Mouse (Mus musculus) intestine, embryonic 16.5 days (tissue): ENCODE measurements around the gene Dlgap3. TPM values are rescaled to one million over a fixed set of nuclear protein-coding genes. Genes with fewer than 3 reads are reported as not detected.

ENCODE experiments used
- ATAC-seq: fragments of 200-750 bp; cut with Nextera tagmentation; 2 replicates; pipeline ENCODE4 v1.8.0; 2017; ENCODE audit warnings: moderate TSS enrichment, moderate library complexity
- H3K27ac ChIP-seq: fragments of 300-500 bp; sonication (generic); 2 replicates; pipeline ENCODE4 v1.5.1; 2014; ENCODE audit warnings: mild to moderate bottlenecking, low read length
- H3K27me3 ChIP-seq: fragments of 300-500 bp; sonication (generic); replicated peaks from 2 replicates; pipeline ENCODE4 v1.6.1; 2014; ENCODE audit warnings: low read length, control low read depth, mixed read lengths; ENCODE audit not compliant: control insufficient read depth, insufficient read depth
- H3K36me3 ChIP-seq: fragments of 300-500 bp; sonication (generic); 2 replicates; pipeline ENCODE4 v1.6.1; 2014; ENCODE audit warnings: low read length, control low read depth; ENCODE audit not compliant: control insufficient read depth, insufficient read depth
- H3K4me1 ChIP-seq: fragments of 300-500 bp; sonication (generic); 2 replicates; pipeline ENCODE4 v1.6.1; 2014; ENCODE audit warnings: low read length, control low read depth, mixed read lengths; ENCODE audit not compliant: control insufficient read depth, insufficient read depth
- H3K4me2 ChIP-seq: fragments of 300-500 bp; sonication (generic); 2 replicates; pipeline ENCODE4 v1.6.1; 2014; ENCODE audit warnings: low read depth, low read length, control low read depth
- H3K4me3 ChIP-seq: fragments of 300-500 bp; sonication (generic); 2 replicates; pipeline ENCODE4 v1.5.1; 2014; ENCODE audit warnings: mild to moderate bottlenecking, low read length
- H3K9ac ChIP-seq: fragments of 300-500 bp; sonication (generic); 2 replicates; pipeline ENCODE4 v1.6.1; 2014; ENCODE audit warnings: low read depth, low read length
- H3K9me3 ChIP-seq: fragments of 300-500 bp; sonication (generic); 2 replicates; pipeline ENCODE4 v1.6.1; 2016; ENCODE audit warnings: low read length, control low read depth; ENCODE audit not compliant: control insufficient read depth
- WGBS: fragments of 180-500 bp; shearing (Covaris S2); extraction: QIAGEN DNeasy Blood & Tissue Kit; methylation state at CpG from one replicate; pipeline ENCODE4 v1.1.7; 2014; 5-methylcytosine and 5-hydroxymethylcytosine counted together
- polyA plus RNA-seq: library from polyadenylated mRNA; unstranded; fragments of >200 nt; fragmentation: Nextera tagmentation; extraction: Ambion mirVana; gene quantifications from 2 replicates; pipeline ENCODE4 v1.2.1, GENCODE M21; 2015

Gene Dlgap3
- polyA plus RNA-seq, 1 experiment from 2014 or later = 0.50 TPM

DNA sequence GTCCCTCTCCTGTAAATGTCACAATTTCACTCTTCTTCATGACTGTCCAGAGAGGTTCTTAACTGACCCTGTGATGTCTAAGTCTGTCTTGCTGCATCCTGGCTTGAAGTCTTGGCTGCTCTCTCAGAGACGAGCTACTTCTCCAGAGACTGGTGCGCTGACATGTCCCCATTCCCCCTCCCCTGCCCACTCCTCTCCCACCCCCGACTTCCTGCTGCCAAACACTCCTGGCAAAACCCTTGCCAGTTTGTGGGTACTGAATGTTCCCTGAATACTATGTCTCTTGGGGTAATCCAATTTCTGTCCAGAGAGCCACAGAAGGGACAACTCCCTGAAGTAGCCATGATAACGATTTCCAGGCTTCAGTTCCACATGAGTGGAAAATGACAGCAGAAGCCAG, 57.1 kb downstream of the Dlgap3 start:
- Histone ChIP-seq H3K9me3 (no peaks in the 10 kb centered on the region), H3K27ac (no peak overlapping the region), H3K9ac (no peak overlapping the region), H3K27me3 (peaks cover 11% of the 10 kb centered on the region; the same call in 1 of the 2 replicates), H3K4me3 (no peak overlapping the region), H3K4me2 (no peak overlapping the region), H3K36me3 (no peaks in the 10 kb centered on the region), H3K4me1 (no peaks in the 10 kb centered on the region)
- no peak for ATAC-seq
- 59% methylated on average over 4 of the region's 4 CpGs for WGBS

DNA sequence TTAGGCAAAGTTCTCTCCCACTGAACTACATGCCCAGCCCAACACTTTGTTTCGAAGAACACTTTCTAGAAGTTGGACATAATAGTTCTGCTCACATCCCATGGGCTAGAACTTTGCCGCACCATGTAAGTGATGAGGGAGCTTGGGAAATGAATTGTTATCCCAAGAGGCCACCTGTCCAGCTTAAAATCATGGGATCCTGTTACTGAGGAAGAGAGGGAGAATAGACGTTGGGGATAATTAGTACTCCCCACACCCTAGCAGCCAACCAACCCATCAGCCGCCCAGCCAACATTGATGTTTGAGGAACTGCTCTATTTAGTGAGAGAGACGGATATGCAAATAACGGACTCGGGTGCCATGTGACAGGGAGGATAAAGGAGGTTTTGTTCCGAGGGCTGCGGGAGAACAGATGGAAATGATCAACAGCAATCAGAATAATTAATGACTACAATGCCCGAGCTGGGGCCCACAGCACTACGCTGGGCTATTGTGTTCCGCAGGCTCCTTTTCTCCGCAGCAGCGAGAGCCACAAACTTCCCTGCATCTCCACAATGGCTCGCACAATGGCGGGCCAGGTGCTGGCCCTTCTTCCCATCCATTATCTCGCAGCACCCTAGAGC, 58.2 kb downstream of the Dlgap3 start:
- no peaks in the 10 kb centered on the region for H3K9me3 ChIP-seq
- no peaks in the 10 kb centered on the region for H3K4me1 ChIP-seq
- no peak for ATAC-seq
- no peaks in the 10 kb centered on the region for H3K36me3 ChIP-seq
- no peak overlapping the region for H3K4me3 ChIP-seq
- H3K4me2 ChIP-seq = no peak overlapping the region
- H3K27ac ChIP-seq = no peak overlapping the region
- H3K9ac ChIP-seq = no peak overlapping the region
- peaks cover 11% of the 10 kb centered on the region; the same call in 1 of the 2 replicates for H3K27me3 ChIP-seq
- WGBS = 26% methylated on average over 17 of the region's 17 CpGs

DNA sequence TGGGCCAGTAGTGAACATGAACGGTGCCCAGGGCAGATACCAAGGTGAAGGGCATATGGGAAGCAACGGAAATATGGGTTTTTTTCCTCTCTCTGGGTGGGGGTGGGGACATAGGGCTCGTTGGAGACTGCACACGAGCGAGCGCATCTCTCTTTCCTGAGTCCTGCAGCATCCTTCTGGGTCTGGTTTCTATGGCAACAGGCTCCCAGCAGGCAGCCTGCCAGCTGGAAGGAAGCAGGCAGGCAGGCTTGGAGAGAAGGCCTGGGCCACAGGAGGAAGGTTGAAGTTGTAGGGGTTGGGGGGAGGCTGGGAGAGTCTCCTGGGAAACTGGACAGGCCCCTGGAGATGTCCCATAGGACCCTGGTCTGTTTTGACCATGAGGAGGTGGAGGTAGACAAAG, 63.0 kb downstream of the Dlgap3 start:
- H3K4me3 ChIP-seq = no peak overlapping the region
- no peak for ATAC-seq
- H3K27ac ChIP-seq = no peak overlapping the region
- H3K9ac ChIP-seq = no peak overlapping the region
- no peak overlapping the region for H3K4me2 ChIP-seq
- WGBS = 40% methylated on average over 6 of the region's 6 CpGs
- H3K27me3 ChIP-seq = peaks cover 10% of the 10 kb centered on the region
- H3K4me1 ChIP-seq = peaks cover 7% of the 10 kb centered on the region
- H3K9me3 ChIP-seq = no peaks in the 10 kb centered on the region
- no peaks in the 10 kb centered on the region for H3K36me3 ChIP-seq

DNA sequence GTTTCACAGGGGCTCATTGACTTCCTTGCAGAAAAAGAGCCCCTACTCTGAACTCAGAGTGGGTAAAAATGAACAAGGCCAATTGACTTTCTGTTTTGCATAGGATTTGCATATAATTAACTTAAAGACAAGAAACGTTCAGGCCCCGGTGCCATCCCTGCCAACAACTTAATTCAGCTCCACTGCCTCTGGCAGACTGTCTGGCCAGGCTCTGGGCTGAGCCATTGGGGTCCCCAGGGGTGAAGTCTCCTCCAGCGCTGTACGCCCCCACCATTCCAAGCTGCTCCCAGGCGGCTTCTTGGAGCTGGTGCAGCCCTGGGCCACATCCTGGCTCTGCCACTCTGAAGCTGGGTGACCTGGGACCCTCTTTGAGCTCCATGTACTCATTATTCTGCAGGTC, 63.5 kb downstream of the Dlgap3 start:
- no peak for ATAC-seq
- H3K36me3 ChIP-seq = no peaks in the 10 kb centered on the region
- H3K4me1 ChIP-seq = peaks cover 7% of the 10 kb centered on the region
- no peak overlapping the region for H3K27ac ChIP-seq
- peaks cover 13% of the 10 kb centered on the region for H3K27me3 ChIP-seq
- H3K4me2 ChIP-seq = no peak overlapping the region
- H3K9me3 ChIP-seq = no peaks in the 10 kb centered on the region
- 62% methylated on average over 5 of the region's 5 CpGs for WGBS
- no peak overlapping the region for H3K9ac ChIP-seq
- no peak overlapping the region for H3K4me3 ChIP-seq

DNA sequence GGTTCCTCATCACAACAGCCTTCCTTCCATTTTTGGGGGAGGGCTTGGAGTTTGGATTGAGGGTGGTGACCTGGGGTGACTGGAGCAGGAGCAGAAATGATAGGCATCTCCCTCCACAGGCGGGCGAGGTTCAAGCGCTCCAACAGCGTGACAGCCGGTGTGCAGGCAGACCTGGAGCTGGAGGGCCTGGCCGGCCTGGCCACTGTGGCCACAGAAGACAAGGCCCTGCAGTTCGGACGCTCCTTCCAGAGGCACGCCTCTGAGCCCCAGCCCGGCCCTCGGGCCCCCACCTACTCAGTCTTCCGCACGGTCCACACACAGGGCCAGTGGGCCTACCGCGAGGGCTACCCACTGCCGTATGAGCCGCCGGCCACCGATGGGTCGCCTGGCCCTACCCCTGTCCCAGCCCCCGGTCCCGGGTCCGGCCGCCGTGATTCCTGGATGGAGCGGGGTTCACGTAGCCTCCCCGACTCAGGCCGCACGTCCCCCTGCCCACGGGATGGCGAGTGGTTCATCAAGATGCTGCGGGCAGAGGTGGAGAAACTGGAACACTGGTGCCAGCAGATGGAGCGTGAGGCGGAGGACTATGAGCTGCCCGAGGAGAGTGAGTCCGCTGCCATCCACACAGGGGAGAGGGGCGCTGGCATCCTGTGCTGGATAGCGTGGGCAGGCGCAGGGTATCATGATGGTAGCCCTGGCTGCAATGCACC, 64.6 kb downstream of the Dlgap3 start:
- Histone ChIP-seq H3K4me2 (no peak overlapping the region), H3K27me3 (peaks cover 14% of the 10 kb centered on the region), H3K9ac (no peak overlapping the region), H3K9me3 (no peaks in the 10 kb centered on the region), H3K27ac (no peak overlapping the region), H3K36me3 (no peaks in the 10 kb centered on the region), H3K4me1 (peaks cover 7% of the 10 kb centered on the region), H3K4me3 (no peak overlapping the region)
- ATAC-seq = no peak
- whole genome bisulfite sequencing = 85% methylated on average over 40 of the region's 40 CpGs

DNA sequence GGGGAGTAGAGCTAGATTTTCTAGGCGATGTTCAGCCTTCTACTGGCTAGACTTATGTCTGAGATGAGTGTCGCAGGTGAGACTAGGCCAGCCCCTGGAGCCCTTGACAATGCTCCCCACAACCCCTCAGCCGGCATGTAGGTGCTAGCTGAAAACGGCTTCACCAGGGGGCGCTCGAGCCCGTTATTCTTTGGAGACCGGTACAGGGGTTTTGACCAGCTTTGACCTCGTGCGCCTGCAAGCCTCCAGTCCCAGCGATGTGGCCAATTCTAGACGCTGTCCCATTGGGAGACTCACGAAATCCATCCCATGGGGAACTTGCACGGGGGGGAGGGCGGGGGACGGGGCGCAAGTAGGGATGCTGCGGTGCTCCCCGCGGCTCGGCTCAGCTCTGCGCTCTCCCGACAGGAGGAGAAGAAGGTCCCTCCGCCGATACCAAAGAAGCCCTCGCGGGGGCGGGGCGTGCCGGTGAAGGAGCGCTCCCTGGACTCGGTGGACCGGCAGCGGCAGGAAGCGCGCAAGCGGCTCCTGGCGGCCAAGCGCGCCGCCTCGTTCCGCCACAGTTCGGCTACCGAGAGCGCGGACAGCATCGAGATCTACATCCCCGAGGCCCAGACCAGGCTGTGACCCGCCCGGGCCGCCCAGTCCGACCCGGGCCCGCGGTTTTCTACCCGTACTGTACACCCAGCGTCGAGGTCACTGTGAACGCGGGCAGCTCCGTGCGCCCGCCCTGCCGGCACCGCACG, 66.9 kb downstream of the Dlgap3 start:
- peak overlapping the region; percentile 100 for H3K4me2 ChIP-seq
- peak overlapping the region; percentile 62 for H3K4me3 ChIP-seq
- H3K27me3 ChIP-seq = peaks cover 14% of the 10 kb centered on the region
- H3K36me3 ChIP-seq = no peaks in the 10 kb centered on the region
- ATAC-seq = peak; percentile 87
- H3K27ac ChIP-seq = no peak overlapping the region; the same call in 1 of the 2 replicates
- peak overlapping the region; percentile 71 for H3K9ac ChIP-seq
- WGBS = under 1% methylated on average over 65 of the region's 67 CpGs
- peaks cover 7% of the 10 kb centered on the region for H3K4me1 ChIP-seq
- no peaks in the 10 kb centered on the region for H3K9me3 ChIP-seq

DNA sequence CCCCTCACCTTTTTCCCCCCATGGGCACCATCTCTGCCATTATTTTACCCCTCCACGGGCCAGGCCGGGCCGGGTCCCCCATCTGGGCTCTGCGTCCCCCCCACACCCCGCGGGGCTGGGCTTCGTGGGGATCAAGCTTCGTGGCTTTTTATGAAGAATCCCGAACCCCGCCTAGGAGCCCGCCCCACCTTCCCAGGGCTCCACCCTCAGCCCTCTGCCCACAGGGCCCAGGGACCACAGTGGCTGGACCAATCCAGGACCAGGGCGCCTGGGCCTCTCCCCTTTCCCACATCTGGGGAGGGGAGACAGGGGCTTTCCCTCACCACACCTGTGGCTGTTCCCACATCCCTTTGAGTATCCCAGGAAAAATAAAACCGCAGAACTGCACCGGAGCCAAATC, 67.6 kb downstream of the Dlgap3 start:
- WGBS = 2% methylated on average over 14 of the region's 14 CpGs
- H3K4me3 ChIP-seq = peak overlapping the region; percentile 62
- peak overlapping the region; percentile 100 for H3K4me2 ChIP-seq
- H3K9ac ChIP-seq = peak overlapping the region; percentile 71
- ATAC-seq = peak; percentile 46
- H3K27me3 ChIP-seq = peaks cover 14% of the 10 kb centered on the region
- H3K27ac ChIP-seq = no peak overlapping the region
- no peaks in the 10 kb centered on the region for H3K9me3 ChIP-seq
- H3K4me1 ChIP-seq = peaks cover 7% of the 10 kb centered on the region
- H3K36me3 ChIP-seq = no peaks in the 10 kb centered on the region

DNA sequence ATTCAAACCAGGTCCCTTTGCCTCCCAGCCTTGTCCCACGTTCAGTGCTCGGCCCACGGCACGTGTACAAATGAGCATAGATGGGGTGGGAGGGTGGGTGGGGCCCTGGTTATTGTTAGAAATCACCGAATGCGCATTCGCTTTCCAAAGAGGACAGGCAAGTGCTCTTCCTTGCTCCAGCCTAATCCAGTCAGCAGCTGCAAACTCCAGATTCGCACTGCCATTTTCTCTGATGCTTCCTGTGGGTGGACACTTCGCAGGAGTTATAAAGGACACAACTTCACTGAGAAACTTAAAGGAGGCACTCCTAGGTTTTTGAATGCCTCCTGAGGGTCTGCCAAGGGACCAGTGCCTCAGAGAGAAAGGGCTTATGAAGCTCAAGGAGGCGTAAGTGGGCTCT, 68.3 kb downstream of the Dlgap3 start:
- Histone ChIP-seq H3K4me3 (no peak overlapping the region), H3K9me3 (no peaks in the 10 kb centered on the region), H3K9ac (no peak overlapping the region), H3K36me3 (no peaks in the 10 kb centered on the region), H3K27me3 (peaks cover 14% of the 10 kb centered on the region), H3K27ac (no peak overlapping the region), H3K4me1 (peaks cover 7% of the 10 kb centered on the region), H3K4me2 (no peak overlapping the region)
- ATAC-seq = no peak
- WGBS = 45% methylated on average over 10 of the region's 10 CpGs

DNA sequence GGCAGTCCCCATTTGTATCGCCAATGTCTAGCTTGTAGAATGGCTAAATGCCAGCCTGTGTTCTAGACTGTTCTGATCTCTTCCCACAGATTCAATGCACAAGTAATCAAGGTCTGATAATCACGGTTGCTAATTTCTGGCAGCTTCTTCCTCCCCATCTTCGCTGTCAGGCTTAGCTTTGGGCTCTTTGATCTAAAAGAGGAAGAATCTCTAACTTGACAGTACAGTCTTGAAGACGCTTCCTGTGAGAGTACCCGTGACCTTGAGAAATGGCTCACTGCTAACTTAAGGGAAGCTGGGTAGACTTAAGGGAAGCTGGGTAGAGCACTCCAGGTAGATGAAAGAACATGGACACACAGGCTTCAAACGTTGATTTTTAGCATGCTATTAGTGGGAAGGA, 73.7 kb downstream of the Dlgap3 start:
- Histone ChIP-seq H3K4me2 (no peak overlapping the region), H3K9ac (no peak overlapping the region), H3K27me3 (no peaks in the 10 kb centered on the region; the same call in 1 of the 2 replicates), H3K27ac (no peak overlapping the region), H3K4me1 (peaks cover 11% of the 10 kb centered on the region), H3K36me3 (peaks cover 1% of the 10 kb centered on the region; the same call in 1 of the 2 replicates), H3K4me3 (no peak overlapping the region), H3K9me3 (no peaks in the 10 kb centered on the region)
- no peak for ATAC-seq
- WGBS = 62% methylated on average over 6 of the region's 6 CpGs
